Mouse (Mus musculus): ENCODE data around the gene Hunk.

- TF ChIP-seq TCF12 (IDR thresholded peaks at IDR 0.05; ENCODE audit: insufficient read depth, poor library complexity, severe bottlenecking) (no peak), CEBPB (IDR thresholded peaks at IDR 0.05; ENCODE audit: insufficient read depth, poor library complexity, severe bottlenecking) (no peak), POLR2A (IDR thresholded peaks at IDR 0.05; ENCODE audit: insufficient read length, low read depth) (no peak), USF1 (IDR thresholded peaks at IDR 0.05; ENCODE audit: low read depth) (no peak), REST (IDR thresholded peaks at IDR 0.05; ENCODE audit: insufficient read depth, insufficient read length) (no peak), MAX (IDR thresholded peaks at IDR 0.05; ENCODE audit: low read depth) (no peak), SRF (IDR thresholded peaks at IDR 0.05; ENCODE audit: control insufficient read depth, insufficient read length, low read depth) (no peak), E2F4 (IDR thresholded peaks at IDR 0.05; ENCODE audit: insufficient read depth) (no peak)
Measured at GRCm38 (mm10) chr16:90382701-90383280, 3.0 kb upstream of the Hunk start.
